Mouse (Mus musculus): ENCODE results near the gene A730071L15Rik. TPM values are rescaled to one million over a fixed set of nuclear protein-coding genes. Genes with fewer than 3 reads are reported as not detected.
A peak's percentile ranks its signal among the peaks of the same experiment; 100 is the strongest.

The A730071L15Rik gene
- polyA plus RNA-seq (2015; fragmentation: Nextera tagmentation; extraction: Ambion mirVana) = 0.41 and 0.74 TPM in 2 replicates

DNA sequence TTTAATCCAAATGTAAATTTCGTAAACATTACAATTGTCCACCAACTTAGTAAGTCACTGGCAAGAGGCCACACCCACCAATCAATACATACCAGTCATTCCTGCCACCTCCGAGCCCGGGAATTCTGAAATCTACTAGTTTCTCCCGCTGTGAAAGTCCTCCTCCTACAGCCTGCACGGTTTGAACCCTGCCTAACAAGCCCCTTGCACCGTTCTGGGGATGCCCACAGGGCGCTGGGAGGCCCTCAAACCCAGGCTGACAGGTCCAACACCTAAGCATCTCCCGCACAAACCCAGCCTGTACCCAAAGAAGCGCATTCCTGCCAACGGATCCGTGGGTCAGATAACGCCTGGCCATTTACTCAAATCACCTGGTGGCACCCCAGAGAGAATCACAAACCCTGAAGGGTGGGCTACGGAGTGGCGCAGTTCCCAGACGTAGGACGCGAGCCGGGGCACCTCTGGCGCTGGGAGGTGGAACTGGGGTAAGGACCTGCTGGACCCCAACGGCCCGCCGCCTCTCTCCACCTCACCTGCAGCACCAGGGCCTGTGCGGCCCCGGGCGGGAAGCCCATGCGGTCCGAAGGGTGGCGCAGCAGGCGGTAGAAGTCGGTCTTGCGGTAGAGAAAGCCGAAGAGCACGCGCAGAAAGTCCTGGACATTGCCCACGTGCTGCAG is at the start of gene A730071L15Rik:
Gene A730071L15Rik (plus strand): TSS at position 620 of the 677 bp plus-strand sequence.
- H3K27me3 ChIP-seq (replicated peaks; ENCODE audit: control insufficient read depth, insufficient read depth, low read length) = no peaks in the 10 kb centered on the region
- H3K4me1 ChIP-seq (replicated peaks; ENCODE audit: control insufficient read depth, insufficient read depth, low read length) = no peaks in the 10 kb centered on the region
- H3K36me3 ChIP-seq (ENCODE audit: control insufficient read depth, insufficient read depth) = no peaks in the 10 kb centered on the region
- peak within 1 kb of the TSS; percentile 93 for H3K4me3 ChIP-seq (ENCODE audit: low read depth, low read length)
- ATAC-seq = peak; percentile 64
- peak within 1 kb of the TSS; percentile 95 for H3K4me2 ChIP-seq (replicated peaks; ENCODE audit: low read depth)
- under 1% methylated on average over 35 of the region's 35 CpGs for WGBS
- no peaks in the 10 kb centered on the region for H3K9me3 ChIP-seq (ENCODE audit: control insufficient read depth)
- peak within 1 kb of the TSS; percentile 94 for H3K27ac ChIP-seq (ENCODE audit: low read depth, low read length)
- TF ChIP-seq CTCF (IDR thresholded peaks at IDR 0.05; ENCODE audit: low read depth) = peak; percentile 33
- H3K9ac ChIP-seq (ENCODE audit: low read depth, low read length) = peak within 1 kb of the TSS; percentile 74

- H3K27me3 ChIP-seq (replicated peaks; ENCODE audit: control insufficient read depth, insufficient read depth, low read length) = no peaks in the 10 kb centered on the region
- H3K4me1 ChIP-seq (replicated peaks; ENCODE audit: control insufficient read depth, insufficient read depth, low read length) = peaks cover 15% of the 10 kb centered on the region
- TF ChIP-seq CTCF (IDR thresholded peaks at IDR 0.05; ENCODE audit: low read depth) = no peak
- H3K27ac ChIP-seq (ENCODE audit: low read depth, low read length) = no peak overlapping the region
- H3K36me3 ChIP-seq (ENCODE audit: control insufficient read depth, insufficient read depth) = peaks cover 14% of the 10 kb centered on the region; the same call in 1 of the 2 replicates
- no peak overlapping the region for H3K4me3 ChIP-seq (ENCODE audit: low read depth, low read length)
- WGBS = 79% methylated on average over 4 of the region's 4 CpGs
- no peak overlapping the region for H3K4me2 ChIP-seq (replicated peaks; ENCODE audit: low read depth)
- no peak overlapping the region for H3K9ac ChIP-seq (ENCODE audit: low read depth, low read length)
- ATAC-seq = no peak
- H3K9me3 ChIP-seq (ENCODE audit: control insufficient read depth) = 0 out of 2 replicates have a peak, but pooled peaks cover 3% of the 10 kb centered on the region
Measured at GRCm38 (mm10) chr11:6152864-6153263, 47.0 kb upstream of the A730071L15Rik start.

DNA sequence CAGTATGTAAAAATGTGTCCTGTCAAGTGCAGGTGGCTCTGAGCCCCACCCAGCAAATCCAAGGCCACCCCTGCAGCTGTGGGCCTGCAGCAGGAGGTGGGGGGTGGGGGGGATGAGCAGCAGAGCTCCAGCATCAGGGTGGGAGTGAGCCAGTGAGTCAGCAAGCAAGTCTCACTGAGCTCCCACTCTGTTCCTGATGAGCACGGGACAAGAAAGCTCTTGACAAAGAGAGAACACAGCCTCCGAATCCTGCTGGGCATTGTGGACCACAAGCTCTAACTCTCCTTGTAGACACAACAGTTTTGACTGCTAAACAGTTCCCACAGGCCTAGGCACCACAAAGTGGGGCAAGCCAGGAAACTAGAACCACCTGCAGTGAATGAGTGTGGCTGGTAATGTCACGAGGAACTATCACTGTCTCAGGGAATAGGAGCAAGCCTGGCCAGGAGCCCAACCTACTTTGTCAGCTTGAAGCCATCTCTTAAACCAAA is 45.6 kb upstream of the A730071L15Rik start:
- Histone ChIP-seq H3K9me3 (ENCODE audit: control insufficient read depth) (no peaks in the 10 kb centered on the region), H3K27me3 (replicated peaks; ENCODE audit: control insufficient read depth, insufficient read depth, low read length) (no peaks in the 10 kb centered on the region), H3K4me3 (ENCODE audit: low read depth, low read length) (no peak overlapping the region), H3K27ac (ENCODE audit: low read depth, low read length) (no peak overlapping the region), H3K4me2 (replicated peaks; ENCODE audit: low read depth) (no peak overlapping the region), H3K4me1 (replicated peaks; ENCODE audit: control insufficient read depth, insufficient read depth, low read length) (peaks cover 15% of the 10 kb centered on the region), H3K9ac (ENCODE audit: low read depth, low read length) (no peak overlapping the region; the same call in 1 of the 2 replicates), H3K36me3 (ENCODE audit: control insufficient read depth, insufficient read depth) (peaks cover 7% of the 10 kb centered on the region; the same call in 1 of the 2 replicates)
- TF ChIP-seq CTCF (IDR thresholded peaks at IDR 0.05; ENCODE audit: low read depth) = no peak
- WGBS = 39% methylated on average over 3 of the region's 3 CpGs
- no peak for ATAC-seq

DNA sequence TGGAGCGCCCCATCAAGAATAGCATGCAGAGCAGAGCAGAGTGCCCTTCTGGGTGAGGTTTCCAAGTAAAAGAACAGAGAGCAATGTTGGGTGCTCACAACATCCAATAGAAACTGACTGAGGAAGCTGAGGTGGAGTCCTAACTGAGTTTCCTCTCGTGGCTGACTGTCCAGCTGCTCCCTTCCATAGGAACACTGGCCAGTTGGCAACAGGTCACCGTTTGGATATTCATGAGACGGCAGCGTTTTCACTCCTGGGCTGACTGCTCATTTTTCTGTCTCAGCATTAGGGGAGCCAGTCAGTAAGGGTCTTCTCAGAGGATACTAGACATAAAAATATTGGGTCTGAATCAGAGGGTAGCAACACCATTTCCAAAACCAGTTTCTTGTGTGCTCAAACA is 43.2 kb upstream of the A730071L15Rik start:
- no peak overlapping the region for H3K27ac ChIP-seq (ENCODE audit: low read depth, low read length)
- H3K27me3 ChIP-seq (replicated peaks; ENCODE audit: control insufficient read depth, insufficient read depth, low read length) = no peaks in the 10 kb centered on the region
- no peaks in the 10 kb centered on the region for H3K36me3 ChIP-seq (ENCODE audit: control insufficient read depth, insufficient read depth)
- peaks cover 15% of the 10 kb centered on the region for H3K4me1 ChIP-seq (replicated peaks; ENCODE audit: control insufficient read depth, insufficient read depth, low read length)
- H3K4me2 ChIP-seq (replicated peaks; ENCODE audit: low read depth) = no peak overlapping the region
- no peak overlapping the region for H3K9ac ChIP-seq (ENCODE audit: low read depth, low read length)
- no peak overlapping the region for H3K4me3 ChIP-seq (ENCODE audit: low read depth, low read length)
- WGBS = 75% methylated on average over 5 of the region's 5 CpGs
- no peak for TF ChIP-seq CTCF (IDR thresholded peaks at IDR 0.05; ENCODE audit: low read depth)
- H3K9me3 ChIP-seq (ENCODE audit: control insufficient read depth) = no peaks in the 10 kb centered on the region
- no peak for ATAC-seq

- TF ChIP-seq CTCF (IDR thresholded peaks at IDR 0.05; ENCODE audit: low read depth) = no peak
- Histone ChIP-seq H3K4me2 (replicated peaks; ENCODE audit: low read depth) (no peak overlapping the region), H3K36me3 (ENCODE audit: control insufficient read depth, insufficient read depth) (no peaks in the 10 kb centered on the region), H3K4me1 (replicated peaks; ENCODE audit: control insufficient read depth, insufficient read depth, low read length) (peaks cover 15% of the 10 kb centered on the region), H3K4me3 (ENCODE audit: low read depth, low read length) (no peak overlapping the region), H3K9ac (ENCODE audit: low read depth, low read length) (no peak overlapping the region), H3K27me3 (replicated peaks; ENCODE audit: control insufficient read depth, insufficient read depth, low read length) (no peaks in the 10 kb centered on the region), H3K27ac (ENCODE audit: low read depth, low read length) (no peak overlapping the region), H3K9me3 (ENCODE audit: control insufficient read depth) (no peaks in the 10 kb centered on the region)
- ATAC-seq = no peak
- WGBS = 60% methylated on average over 5 of the region's 5 CpGs
Measured at GRCm38 (mm10) chr11:6157119-6157518, 42.7 kb upstream of the A730071L15Rik start.

- H3K9ac ChIP-seq (ENCODE audit: low read depth, low read length) = no peak overlapping the region
- H3K4me3 ChIP-seq (ENCODE audit: low read depth, low read length) = no peak overlapping the region
- H3K27me3 ChIP-seq (replicated peaks; ENCODE audit: control insufficient read depth, insufficient read depth, low read length) = no peaks in the 10 kb centered on the region
- no peaks in the 10 kb centered on the region for H3K9me3 ChIP-seq (ENCODE audit: control insufficient read depth)
- peaks cover 15% of the 10 kb centered on the region for H3K4me1 ChIP-seq (replicated peaks; ENCODE audit: control insufficient read depth, insufficient read depth, low read length)
- no peak for ATAC-seq
- H3K36me3 ChIP-seq (ENCODE audit: control insufficient read depth, insufficient read depth) = no peaks in the 10 kb centered on the region
- TF ChIP-seq CTCF (IDR thresholded peaks at IDR 0.05; ENCODE audit: low read depth) = no peak
- H3K4me2 ChIP-seq (replicated peaks; ENCODE audit: low read depth) = no peak overlapping the region
- WGBS = 94% methylated on average over 1 of the region's 1 CpGs
- H3K27ac ChIP-seq (ENCODE audit: low read depth, low read length) = no peak overlapping the region
Measured at GRCm38 (mm10) chr11:6158515-6158914, 41.3 kb upstream of the A730071L15Rik start.
